Mouse (Mus musculus) testis, postnatal 10 days (tissue): ENCODE results near the gene Bst1.

Experiments used
- DNase-seq: peaks from one replicate; pipeline ENCODE4 v3.0.0; 2021; ENCODE audit warnings: low spot score

Gene Bst1

DNA sequence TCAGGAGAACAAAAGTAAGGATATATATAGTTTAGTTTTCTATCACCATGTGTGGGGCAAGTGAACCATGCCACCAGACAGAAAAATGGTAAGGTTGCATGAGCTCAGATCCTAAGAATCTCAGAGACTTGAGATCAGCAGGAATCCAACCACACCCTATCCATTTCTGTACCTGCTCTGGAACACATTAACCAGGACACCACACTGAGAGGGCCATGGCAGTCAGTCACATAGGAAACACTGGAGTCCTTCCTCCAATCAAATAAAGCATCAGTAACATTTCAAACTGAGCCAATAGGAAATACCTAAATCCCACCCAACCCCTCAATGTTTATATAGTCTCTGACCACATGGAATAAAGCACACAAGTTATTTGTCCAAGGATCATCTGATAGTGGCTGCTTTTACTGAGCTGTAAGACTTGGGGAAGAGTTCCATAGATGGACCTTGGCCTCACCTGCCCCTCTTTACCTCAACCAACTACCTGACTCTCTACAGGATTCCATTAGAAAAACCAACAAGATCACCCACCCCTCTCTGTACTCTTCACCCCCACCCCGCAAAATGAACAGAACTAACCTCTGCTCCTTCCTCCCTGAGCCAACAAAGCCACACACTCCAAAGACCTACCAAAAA, 8.1 kb upstream of the Bst1 start:
- no peak for DNase-seq

- no peak for DNase-seq
Observed at GRCm38 (mm10) chr5:43814536-43814935, 4.1 kb upstream of the Bst1 start.

GRCm38 (mm10) chr5:43815769-43816168, 2.9 kb upstream of the Bst1 start:
- DNase-seq: no peak

DNA sequence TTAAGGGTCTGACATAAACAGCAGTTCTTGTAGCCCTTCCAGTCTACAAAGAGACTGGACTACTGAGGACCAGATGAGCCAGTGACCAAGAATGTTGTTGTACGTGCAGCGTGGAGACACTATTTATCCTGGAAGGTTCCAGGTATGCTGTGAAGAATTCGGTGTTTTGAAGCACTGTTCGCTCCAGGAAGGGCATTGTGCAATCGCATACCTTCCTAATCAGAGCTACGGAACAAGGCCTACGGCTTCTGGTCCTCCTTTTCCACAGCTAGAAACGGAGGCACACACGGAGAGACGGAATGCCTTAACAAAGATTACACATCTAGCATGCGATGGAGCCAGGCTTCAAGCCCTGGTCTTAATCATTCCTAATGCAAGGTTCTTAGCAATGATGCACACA, 2.1 kb downstream of the Bst1 start:
- DNase-seq: no peak

DNA sequence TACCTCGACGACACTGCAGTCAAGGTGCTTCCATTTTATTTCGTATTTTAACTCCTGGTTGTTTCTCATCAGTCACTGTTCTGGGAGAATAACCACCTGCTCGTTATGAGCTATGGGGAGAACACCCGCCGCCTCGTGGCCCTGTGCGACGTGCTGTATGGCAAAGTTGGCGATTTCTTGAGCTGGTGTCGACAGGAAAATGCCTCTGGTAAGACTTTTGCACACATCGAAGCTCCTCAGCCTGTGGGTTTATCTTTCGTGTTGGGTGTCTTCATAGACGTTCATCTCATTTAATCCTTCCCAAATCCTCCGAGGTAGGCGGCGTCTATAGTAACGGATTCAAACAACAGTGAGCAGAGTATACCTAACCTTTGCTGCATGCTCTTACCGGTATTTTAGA, 2.9 kb downstream of the Bst1 start, which contains the start of gene Fbxl5:
Gene Fbxl5, minus strand, starts transcription at position 101 of the 400 bp plus-strand sequence.
- DNase-seq: no peak

DNA sequence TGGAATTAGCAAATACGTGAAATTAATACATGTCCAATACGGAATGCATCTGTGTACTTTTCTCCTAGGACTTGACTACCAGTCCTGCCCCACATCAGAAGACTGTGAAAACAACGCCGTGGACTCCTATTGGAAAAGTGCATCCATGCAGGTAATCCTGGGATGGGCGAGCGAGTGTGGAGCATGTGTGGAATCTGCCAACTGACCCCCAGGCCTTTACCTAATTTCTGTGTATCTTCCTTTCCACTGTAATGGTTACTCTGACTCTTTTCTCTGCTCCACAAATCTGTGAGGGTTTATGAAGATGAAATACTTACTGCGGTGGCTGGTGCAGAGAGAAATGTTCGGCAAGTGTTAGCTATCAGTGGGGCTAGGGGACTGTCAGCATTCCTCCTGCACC, 3.5 kb downstream of the Bst1 start:
- DNase-seq: no peak

DNA sequence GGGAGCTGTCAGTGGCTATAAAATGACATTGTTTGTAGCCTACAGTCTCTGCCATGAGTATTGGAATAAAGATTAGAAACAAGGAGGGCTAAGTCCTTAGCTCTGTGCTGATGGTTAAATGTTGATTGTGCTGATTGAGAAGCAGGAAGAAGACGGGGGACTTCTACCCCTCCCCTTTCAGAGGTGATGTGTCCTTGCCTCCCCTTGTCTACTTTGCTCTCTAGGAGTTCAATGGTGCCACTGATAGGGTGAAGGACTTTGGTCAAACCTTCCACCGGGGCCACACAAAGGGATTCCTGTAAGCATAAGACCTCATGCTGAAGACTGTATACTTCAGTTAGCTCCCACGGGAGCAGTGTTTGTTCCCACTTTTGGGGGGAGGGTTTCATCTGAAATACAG, 4.1 kb downstream of the Bst1 start:
- no peak for DNase-seq

DNA sequence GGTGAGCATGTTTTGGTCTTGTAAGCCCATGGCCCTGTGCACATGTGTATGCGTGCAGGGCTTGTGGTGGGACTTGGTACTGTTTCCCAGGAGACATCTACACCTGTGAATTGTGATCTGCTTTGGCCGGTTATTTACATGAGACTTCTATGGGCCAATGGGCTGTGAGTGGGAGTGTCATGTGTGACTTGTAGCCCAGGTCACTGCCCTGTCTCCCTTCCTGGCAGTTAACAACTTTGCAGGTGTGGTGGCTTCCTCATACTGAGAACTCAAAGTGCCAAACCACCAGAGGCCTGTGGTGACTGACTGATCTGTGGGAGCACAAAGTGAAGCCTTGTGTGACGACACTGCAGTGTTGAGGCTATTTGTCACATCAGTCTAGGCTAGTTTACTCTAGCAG, 5.9 kb downstream of the Bst1 start:
- DNase-seq: no peak

GRCm38 (mm10) chr5:43826883-43827282, 8.2 kb downstream of the Bst1 start:
- DNase-seq: no peak

- DNase-seq: no peak
Observed at GRCm38 (mm10) chr5:43827366-43827765, 8.7 kb downstream of the Bst1 start.

GRCm38 (mm10) chr5:43836590-43836989, 17.9 kb downstream of the Bst1 start:
- DNase-seq: no peak

GRCm38 (mm10) chr5:43837372-43837771, 18.7 kb downstream of the Bst1 start:
- DNase-seq: peak; percentile 58

GRCm38 (mm10) chr5:43841144-43842010, 22.7 kb downstream of the Bst1 start:
- DNase-seq: peak; percentile 49

DNA sequence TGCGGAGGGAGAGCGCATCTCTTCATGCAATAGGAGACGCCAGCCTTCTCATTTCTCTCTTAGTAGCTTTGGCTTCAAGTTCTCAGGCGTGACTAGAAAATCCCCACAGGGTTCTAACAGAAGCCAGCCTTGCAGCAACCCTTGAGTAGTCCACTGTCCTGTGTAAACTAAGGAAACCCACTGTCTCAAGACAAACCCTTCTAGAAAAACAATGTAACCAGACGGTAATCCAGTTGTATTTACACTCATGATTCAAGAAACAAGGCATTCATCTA, 23.3 kb downstream of the Bst1 start:
- no peak for DNase-seq

DNA sequence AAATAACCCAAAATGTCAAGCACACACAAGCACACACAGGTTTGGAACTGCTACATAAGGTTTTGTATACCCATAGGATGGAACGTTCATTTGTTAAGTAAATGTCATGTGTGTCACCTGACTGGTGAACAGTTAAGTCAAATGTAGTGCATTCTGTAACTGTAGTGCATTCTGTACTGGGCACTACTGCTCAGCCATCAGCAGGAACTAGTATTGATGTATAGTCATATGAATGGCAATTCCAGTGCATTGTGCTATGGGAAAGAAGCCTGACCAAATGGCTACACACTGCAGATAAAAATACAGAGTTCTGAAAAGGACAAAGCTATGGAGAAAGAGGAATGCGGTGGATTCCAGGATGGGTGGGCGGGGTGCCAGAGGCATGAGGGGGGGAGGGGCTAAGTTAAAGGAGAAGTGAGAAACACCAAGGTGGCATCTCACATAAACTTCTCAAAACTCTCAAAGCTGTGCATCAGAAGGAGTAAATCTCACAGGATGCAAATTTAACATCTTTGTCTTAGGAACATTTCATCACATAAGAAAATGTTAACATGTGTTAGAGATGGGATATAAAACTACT, 24.0 kb downstream of the Bst1 start:
- DNase-seq: no peak

DNA sequence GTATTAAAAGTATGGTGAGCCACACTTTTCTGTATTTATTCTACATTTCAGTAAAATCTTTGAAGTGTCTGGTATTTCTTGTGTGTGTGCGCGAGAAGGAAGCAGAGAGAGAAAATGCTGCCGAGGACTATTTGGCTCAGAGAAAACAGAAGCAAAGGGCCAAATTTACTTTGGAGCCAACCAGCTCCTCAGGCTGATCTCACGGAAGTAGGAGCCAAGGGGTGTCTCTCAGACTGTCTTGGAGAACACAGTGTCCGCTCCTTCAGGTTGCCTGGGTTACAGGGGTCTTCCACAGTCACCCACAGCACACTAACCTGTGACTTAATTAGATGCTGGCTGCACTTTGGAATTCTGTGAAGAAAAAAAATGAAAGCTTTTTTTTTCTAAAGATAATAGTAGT, 26.4 kb downstream of the Bst1 start:
- no peak for DNase-seq

GRCm38 (mm10) chr5:43845646-43846045, 27.0 kb downstream of the Bst1 start:
- no peak for DNase-seq

DNA sequence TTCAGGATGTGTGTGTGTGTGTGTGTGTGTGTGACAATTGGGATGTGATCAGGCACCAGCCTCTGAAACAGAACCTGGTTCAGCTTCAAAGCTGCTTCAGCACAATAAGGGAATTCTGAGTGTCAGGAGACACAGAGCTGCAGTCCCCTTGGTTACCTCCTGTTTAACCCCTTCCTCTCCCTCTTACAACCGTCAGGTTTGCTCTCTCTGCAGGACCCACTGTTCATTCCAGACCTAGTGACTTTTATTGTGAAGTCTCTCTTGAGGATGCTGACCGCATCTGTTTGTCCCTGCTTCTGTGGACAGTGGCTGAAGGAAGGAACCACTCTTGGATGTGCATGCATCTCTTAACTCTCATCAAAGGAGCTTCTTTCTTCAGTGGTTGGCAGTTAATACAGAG, 27.5 kb downstream of the Bst1 start:
- no peak for DNase-seq

DNA sequence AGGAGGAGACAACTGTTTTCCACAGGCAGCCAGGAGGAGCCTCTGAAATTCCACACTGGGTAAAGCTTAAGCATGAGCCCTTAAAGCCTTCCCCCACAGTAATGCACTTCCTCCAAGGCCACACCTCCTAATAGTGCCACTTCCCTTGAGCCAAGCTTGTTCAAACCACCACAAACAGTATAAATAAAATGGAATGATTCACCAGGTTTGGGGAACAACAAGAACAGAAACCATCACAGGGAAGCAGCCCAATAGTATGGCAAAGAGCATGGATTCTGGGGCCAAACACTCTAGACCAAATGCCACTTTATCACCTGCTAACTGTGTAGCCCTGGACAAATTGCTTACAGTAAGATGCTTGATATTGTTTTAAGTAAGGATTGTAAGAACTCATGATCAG, 28.9 kb downstream of the Bst1 start:
- DNase-seq: no peak

GRCm38 (mm10) chr5:43848275-43848674, 29.6 kb downstream of the Bst1 start:
- DNase-seq: no peak

GRCm38 (mm10) chr5:43853096-43853867, 34.6 kb downstream of the Bst1 start:
- DNase-seq: no peak

DNA sequence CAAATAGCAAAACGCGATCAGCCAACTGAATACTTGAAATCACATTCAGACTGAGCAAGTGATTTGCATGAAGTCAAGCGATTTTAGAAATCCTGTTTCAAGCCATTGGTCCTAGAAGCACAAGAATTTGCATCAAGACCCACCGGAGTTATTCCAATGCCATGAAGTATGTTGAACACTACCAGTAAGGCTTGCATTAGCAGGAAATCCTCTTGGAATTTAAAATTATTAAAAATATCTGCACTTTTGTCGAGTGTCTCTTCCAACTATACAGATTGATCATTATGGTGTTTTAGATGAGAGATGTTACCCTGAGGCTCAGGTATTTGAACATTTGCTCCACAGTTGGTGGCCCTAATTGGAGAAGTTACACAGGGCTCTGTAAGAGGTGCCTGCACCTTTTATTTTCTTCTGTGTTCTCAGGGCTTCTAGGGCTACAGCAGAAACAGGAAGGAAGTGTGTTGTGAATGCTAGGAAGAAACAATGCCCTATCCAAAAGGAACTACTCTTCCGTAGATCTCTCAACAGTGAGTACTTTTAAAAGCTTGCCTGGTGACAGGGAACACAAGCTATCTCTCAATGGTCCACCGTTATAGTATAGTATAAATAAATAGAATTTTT, 35.3 kb downstream of the Bst1 start:
- no peak for DNase-seq
